Mouse (Mus musculus) effector memory CD4-positive, alpha-beta T cell, adult 5 months (primary cell): ENCODE data around the gene Stradb. TPM values are rescaled to one million over a fixed set of nuclear protein-coding genes. Genes with fewer than 3 reads are reported as not detected.

Experiments used
- polyA plus RNA-seq: library from polyadenylated mRNA; unstranded; fragments of 100-300 nt; shearing (Covaris generic); gene quantifications from one replicate; pipeline ENCODE4 v1.2.1, GENCODE M21; 2017

Stradb gene
- 12.5 TPM for polyA plus RNA-seq

DNA sequence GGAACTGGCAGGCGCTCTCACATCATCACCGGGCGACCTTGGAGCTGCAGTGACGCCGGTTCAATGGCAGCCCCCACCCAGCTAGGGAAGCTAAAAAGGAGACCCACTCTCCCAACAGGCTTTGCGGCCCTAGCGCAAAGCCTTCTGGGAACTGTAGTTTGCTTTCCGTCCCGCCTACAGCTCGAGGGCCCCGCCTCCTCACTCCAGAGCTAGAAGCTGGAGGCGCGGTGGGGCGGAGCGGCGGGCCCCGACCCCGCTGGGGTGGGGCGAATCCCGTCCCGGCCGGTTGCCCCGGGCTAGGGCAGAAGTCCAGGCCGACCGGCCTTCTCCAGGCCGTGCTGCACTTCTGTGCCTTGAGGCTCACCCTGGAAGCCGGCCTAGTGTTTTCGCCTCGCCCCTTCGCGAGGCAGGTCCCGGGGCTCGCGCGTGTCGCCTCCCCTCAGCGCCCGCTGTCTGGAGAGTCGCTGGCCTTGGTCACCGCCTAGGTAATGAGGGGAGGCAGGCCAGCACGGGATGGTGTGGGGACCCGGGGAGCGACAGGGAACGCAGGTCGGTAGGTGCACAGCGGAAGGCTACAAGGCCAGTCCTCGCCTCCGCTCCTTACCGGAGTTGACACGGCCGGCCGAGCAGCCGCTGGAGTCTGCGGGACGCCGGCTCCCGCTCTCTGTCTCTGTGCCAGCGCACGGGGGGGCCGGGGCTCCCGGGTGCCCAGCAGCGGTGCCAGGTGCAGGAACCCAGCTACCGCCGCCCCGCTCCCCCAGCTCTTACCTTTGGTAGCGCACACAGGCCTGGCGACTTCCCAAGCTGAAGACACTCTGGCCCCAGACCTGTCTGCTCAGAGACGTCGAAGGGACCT, at the start of gene Stradb, which contains the start of gene Trak2:
Gene Stradb (plus strand): TSS at position 157 of the 856 bp plus-strand sequence.
Gene Trak2 (minus strand): TSS at position 65 of the 856 bp plus-strand sequence.

Other genes starting within 250 kb of the Stradb start
- gene Casp8, start 178.1 kb upstream of the Stradb start, polyA plus RNA-seq: 85.4 TPM
- 32.2 TPM for gene Trak2, start 92 bp upstream of the Stradb start, polyA plus RNA-seq
- not detected for gene C2cd6, start 121.4 kb downstream of the Stradb start, polyA plus RNA-seq
- 4.7 TPM for gene Tmem237, start 146.9 kb downstream of the Stradb start, polyA plus RNA-seq
- not detected for gene Mpp4, start 189.9 kb downstream of the Stradb start, polyA plus RNA-seq